Mouse (Mus musculus): Measurements from ENCODE around the gene Daam1.

GRCm38 (mm10) chr12:72031171-72031570, 200.3 kb downstream of the Daam1 start:
- TF ChIP-seq POLR2A (IDR thresholded peaks at IDR 0.05; ENCODE audit: low read depth, low read length) (no peak), CTCF (IDR thresholded peaks at IDR 0.05; ENCODE audit: extremely low read depth, insufficient read depth, insufficient read length, insufficient replicate concordance) (no peak)

Data from spleen, adult 2 months (tissue).